Mouse (Mus musculus) erythroblast, embryonic 14.5 days (primary cell): ENCODE results near the gene Apeh.
"Not testable (repeated sequence)": the region's sequence is repeated elsewhere in the genome, so short reads cannot be mapped to it uniquely, and the experiment has no call there.

Experiments used
- GATA1 ChIP-seq: IDR thresholded peaks from 2 replicates; pipeline ENCODE4 v1.6.1; 2012; ENCODE audit warnings: low read length, inconsistent platforms, mixed read lengths
- TAL1 ChIP-seq: IDR thresholded peaks from 3 replicates; pipeline ENCODE4 v1.6.1; 2012; ENCODE audit warnings: low read length, inconsistent platforms, mixed read lengths

GRCm38 (mm10) chr9:108135679-108136078, 41.3 kb upstream of the Apeh start:
- TF ChIP-seq GATA1, TAL1: not testable (repeated sequence)
